Mouse (Mus musculus): ENCODE results near the gene Sec24a.
"Not testable (repeated sequence)": the region's sequence is repeated elsewhere in the genome, so short reads cannot be mapped to it uniquely, and the experiment has no call there.

The Sec24a gene

DNA sequence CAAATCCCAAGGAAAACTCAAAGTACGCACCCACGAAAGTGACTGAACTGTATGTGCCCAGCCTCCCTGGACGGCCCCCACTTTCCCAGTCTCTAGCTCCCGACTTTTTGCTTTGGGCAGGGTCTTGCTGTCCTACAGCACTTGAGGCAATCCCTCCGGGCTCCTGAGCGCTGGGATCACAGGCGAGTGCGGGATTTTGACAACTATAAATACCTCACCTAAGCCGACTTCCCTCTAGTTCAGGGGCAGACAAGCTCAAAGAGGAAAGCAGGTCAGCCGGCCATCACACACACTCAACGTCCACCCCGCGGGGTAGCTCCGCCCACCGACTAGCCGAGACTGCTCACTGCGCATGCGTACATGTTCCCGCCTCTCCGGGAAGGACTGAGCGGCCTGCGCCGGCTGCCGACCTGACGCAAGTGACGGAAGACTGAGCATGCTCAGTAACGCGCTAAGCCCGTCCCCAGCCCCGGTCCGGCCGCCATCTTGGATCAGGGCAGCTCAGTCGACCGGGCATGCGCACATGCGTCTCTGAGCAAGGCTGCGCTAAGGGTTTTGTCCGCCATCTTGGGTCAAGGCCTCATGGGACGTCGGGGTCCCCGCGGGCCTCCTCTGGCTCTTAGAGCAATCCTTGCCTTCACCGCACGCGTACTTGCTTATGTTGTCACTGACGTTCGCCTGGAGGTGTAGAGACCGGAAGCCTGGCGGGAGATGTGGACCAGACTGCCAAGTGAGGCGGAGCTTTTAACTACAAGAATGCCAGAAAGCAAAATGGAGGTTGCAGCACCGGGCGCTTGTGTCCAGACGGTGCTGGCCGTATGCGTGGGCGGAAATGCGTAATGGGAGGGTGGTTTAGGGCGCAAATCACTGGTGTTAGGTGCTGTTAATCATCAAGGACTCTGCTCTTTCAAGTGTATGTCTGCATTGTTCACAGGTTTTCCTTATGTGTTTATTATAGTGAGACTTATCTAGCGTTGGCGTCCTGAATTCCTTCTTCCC, 74.8 kb downstream of the Sec24a start, which contains the start of gene 0610009B22Rik:
Gene 0610009B22Rik (minus strand): TSS at position 545 of the 999 bp plus-strand sequence.
- peak; percentile 99 to 100 for DNase-seq (ENCODE audit: low spot score in 2 of 2)

- DNase-seq (ENCODE audit: low spot score in 2 of 2) = no peak
These were observed 81.5 kb downstream of the Sec24a start for GRCm38 (mm10) chr11:51681976-51682374.

GRCm38 (mm10) chr11:51681324-51681975, 82.0 kb downstream of the Sec24a start:
- peak; percentile 73 to 85 for DNase-seq (ENCODE audit: low spot score in 2 of 2)

DNA sequence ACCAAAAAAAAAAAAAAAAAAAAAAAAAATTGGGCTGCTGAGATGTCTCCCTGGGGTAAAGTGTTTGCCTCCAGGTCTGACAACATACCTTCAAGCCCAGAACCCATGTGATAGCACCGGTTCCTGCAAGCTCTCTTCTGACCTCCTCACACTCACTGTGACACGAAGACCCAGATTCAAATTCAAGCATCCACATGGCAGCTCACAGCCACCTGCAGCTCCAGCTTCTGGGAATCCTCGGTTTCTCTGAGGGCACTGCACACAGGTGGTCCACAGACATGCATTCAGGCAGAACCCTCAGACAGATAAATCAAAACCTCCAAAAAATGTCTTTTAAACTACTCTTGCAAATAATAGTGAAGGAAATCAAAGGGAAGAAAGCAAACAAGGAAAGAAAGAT, 84.0 kb downstream of the Sec24a start:
- DNase-seq (ENCODE audit: low spot score in 2 of 2) = no peak

- no peak for DNase-seq (ENCODE audit: low spot score in 2 of 2)
These were observed 85.6 kb downstream of the Sec24a start for GRCm38 (mm10) chr11:51677737-51678418.

DNA sequence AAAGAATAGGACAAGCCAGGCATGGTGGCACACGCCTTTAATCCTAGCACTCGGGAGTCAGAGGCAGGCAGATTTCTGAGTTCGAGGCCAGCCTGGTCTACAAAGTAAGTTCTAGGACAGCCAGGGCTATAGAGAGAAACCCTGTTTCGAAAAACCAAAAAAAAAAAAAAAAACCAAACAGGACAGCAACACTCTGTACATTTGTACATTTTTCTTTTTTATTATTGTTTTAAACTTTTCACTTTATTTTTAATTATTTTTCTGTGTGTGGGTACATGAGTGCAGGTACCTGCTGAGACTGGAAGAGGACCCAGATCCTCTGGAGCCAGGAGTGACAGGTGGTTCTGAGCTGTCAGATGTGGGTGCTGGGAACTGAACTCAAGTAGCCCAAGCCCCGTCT, 88.0 kb downstream of the Sec24a start:
- no peak for DNase-seq (ENCODE audit: low spot score in 2 of 2)

- no peak for DNase-seq (ENCODE audit: low spot score in 2 of 2)
These were observed 90.1 kb downstream of the Sec24a start for GRCm38 (mm10) chr11:51673291-51673690.

DNA sequence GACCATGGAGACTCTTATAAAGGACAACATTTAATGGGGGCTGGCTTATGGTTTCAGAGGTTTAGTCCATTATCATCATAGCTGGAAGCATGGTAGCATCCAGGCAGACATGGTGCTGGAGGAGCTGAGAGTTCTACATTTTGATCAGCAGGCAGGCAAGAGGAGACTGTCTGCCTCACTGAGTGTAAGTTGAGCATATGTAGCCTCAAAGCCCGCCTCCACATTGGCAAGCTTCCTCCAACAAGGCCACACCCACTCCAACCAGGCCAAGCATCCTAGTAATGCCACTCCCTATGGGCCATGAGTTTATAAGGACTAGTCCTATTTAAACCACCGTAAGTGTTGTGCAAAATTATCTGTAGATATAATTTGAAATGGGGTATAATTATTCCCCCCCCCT, 92.1 kb downstream of the Sec24a start:
- no peak for DNase-seq (ENCODE audit: low spot score in 2 of 2)

- DNase-seq (ENCODE audit: low spot score in 2 of 2) = no peak
These were observed 92.6 kb downstream of the Sec24a start for GRCm38 (mm10) chr11:51670846-51671245.

- not testable (repeated sequence) for DNase-seq (ENCODE audit: low spot score in 2 of 2)
These were observed 98.7 kb downstream of the Sec24a start for GRCm38 (mm10) chr11:51664747-51665146.

DNA sequence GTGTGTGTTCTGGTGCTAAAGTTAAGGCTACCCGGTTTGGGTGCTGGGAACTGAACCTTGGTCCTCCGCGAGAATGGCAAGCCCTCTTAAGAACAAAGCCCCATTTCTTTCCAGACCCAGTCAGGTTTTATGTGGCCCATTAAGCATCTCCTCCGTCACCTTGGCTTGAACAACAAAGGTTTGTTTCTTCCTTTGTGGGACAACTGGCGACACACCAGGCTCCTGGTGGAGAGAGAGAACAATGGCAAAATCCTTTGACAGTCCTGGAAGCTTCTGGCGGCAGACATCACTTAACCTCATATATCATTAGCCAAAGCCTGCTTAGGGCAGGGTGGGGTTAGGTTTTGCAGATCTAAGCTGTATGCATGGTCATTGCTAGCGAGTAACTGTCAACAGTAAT, 100.8 kb downstream of the Sec24a start:
- no peak for DNase-seq (ENCODE audit: low spot score in 2 of 2)

- DNase-seq (ENCODE audit: low spot score in 2 of 2) = no peak
These were observed 101.5 kb downstream of the Sec24a start for GRCm38 (mm10) chr11:51661867-51662365.

- DNase-seq (ENCODE audit: low spot score in 2 of 2) = no peak
These were observed 104.7 kb downstream of the Sec24a start for GRCm38 (mm10) chr11:51658705-51659104.

DNA sequence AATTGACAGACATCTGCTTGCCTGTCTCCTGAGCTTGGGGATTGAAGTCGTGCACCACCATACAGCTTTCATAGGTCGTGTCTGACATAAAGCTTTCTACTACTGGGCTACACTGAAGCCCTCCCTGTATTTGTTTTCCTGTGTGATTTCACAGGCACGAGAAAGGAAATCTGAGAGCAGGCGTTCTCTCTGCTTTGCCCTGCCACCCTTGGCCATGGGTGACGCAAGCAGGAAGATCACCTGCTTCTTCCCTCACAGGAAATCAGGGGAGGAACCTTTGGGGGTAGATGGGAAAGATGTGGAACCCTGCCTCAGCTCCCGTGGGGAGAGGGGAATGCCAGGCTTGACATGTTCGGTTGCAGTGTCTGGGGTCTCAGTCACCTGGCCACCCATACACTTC, 105.1 kb downstream of the Sec24a start:
- DNase-seq (ENCODE audit: low spot score in 2 of 2) = no peak

DNA sequence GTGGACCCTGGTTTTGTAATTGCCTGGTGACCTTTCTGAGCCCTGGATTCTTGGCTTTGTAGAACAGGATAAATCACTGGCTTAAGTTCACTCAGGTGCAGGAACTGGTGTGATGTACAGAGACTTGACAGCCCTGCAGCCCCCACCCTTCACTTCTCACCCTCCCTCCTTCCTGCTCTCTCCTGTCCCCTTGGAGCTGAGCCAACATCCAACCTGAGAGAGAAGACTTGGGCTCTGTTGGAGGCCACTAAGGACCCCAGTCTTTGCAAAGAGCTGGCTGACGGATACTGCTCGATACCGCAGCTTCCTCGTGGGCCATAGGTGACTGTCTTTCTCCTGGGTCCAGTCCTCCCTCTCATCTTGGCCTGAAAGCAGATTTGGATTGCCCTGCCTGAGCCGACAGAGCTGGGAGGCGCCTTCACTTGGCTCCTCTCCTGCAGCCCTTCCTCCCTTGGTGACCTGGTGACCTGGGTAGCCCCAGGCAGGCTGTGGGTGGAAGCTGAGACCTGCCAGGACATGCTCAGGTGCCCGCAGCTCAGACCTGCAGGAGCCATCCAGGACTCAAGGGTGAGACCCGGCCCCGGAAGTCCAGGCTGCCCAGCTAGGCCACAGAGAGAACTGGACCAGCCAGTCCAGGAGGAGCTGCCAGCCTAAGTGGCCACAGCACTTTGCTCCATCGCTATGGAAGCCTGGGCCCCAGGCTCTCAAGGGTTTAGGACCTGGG, 106.5 kb downstream of the Sec24a start:
- DNase-seq (ENCODE audit: low spot score in 2 of 2) = no peak

DNA sequence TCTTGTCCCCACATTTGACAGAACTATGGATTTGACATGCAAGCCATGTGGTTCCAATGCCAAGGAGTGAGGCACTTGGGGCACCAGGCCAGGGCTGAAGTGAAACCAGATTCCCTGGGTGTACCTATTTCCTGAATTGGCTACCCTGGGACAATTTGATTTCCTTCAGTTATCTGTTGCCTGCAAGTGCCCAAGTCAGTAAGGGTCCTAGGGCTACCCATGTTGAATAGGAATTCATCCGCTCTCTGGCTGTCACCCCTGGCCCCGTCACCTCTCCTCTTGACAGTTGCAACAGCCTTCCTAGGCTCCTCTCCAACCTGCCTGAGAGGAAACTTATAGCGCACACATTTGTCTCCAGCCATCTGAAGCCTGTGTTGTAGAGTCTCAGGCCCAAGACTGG, 108.5 kb downstream of the Sec24a start:
- DNase-seq (ENCODE audit: low spot score in 2 of 2) = no peak

- no peak for DNase-seq (ENCODE audit: low spot score in 2 of 2)
These were observed 109.7 kb downstream of the Sec24a start for GRCm38 (mm10) chr11:51653736-51654135.

DNA sequence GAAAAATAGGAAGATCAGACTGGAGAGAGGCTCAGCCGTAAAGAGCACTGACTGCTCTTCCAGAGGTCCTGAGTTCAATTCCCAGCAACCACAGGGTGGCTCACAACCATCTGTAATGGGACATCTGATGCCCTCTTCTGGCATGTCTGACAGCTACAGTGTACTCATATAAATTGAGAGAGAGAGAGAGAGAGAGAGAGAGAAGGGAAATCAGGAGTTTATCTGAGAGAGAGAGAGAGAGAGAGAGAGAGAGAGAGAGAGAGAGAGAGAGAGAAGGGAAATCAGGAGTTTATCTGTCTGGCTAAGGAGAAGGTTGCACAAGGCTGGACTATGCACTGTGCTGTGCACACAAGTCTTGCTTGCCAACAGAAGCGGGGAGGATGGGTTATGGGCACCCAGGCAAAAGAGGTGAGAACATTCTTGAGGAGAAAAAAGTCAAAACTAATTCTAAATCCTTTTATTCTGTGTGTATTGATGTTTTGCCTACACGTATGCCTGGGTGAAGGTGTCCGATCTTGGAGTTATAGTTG, 110.5 kb downstream of the Sec24a start:
- no peak for DNase-seq (ENCODE audit: low spot score in 2 of 2)

- DNase-seq (ENCODE audit: low spot score in 2 of 2) = peak; percentile 51 to 66
These were observed 112.5 kb downstream of the Sec24a start, which contains the start of the genes N4bp3 and D930048N14Rik for GRCm38 (mm10) chr11:51650691-51651515. TSS of gene N4bp3 (minus strand) at chr11:51650842. TSS of gene D930048N14Rik (plus strand) at chr11:51650954.

DNA sequence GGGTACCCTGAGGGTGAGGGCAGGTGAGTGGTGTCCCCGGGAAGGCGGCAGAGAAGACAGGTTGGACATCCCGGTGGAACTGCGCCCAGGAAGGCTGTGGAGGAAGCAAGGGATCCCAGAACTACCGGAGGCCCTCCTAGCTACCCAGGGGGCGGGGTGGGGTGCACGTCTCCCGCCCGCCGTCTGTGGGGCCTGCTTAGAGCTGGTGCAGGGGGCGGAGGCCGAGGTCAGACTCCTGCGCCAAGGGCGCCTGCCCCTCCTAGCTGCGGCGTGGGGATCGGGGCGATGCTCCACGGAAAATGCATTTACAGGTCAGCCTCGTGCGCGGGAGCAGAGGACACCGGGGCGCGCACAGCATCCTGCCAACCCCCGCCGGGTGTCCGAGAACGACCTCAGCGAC, 113.2 kb downstream of the Sec24a start:
- DNase-seq (ENCODE audit: low spot score in 2 of 2) = no peak
